Mouse (Mus musculus) small intestine, adult 10 weeks (tissue): ENCODE results near the gene Arr3. TPM values are rescaled to one million over a fixed set of nuclear protein-coding genes. Genes with fewer than 3 reads are reported as not detected.

Experiments
- polyA plus RNA-seq: library from polyadenylated mRNA; stranded (reverse); fragments of 350-450 nt; fragmentation: Illumina TruSeq; extraction: RNeasy Lipid Tissue Mini Kit (QIAGEN cat#74804); gene quantifications from one replicate; pipeline ENCODE4 v1.2.3, GENCODE M21; 2014; ENCODE audit warnings: low replicate concordance

Arr3 gene
- polyA plus RNA-seq = not detected

GRCm38 (mm10) chrX:100605314-100605713, at the start of gene Arr3:
Arr3 (plus strand) TSS chrX:100605497.

DNA sequence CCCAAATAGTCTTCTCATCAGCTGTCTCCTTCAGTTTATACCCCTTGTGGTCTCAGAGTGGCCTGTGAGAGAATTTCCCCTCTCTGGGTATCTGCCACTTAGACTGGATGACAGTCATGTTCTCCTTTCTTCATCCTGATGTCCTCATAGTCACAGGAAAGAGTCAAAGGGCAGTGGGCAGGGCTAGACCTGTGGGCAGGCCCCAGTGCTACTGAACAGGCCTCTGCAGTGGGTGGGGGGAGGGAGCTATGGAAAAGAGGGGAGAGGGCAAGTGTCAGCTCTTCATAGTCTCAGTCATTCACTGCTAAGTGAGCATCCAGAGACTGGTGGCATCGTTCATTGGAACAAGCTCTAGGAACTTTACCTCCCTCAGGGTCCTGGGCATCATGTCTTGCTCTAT, 33.3 kb upstream of the Arr3 start, which contains the start of gene Awat1:
Awat1 (plus strand) TSS at position 301 of the 400 bp plus-strand sequence.

GRCm38 (mm10) chrX:100594791-100595190, 10.5 kb upstream of the Arr3 start, which contains the start of gene P2ry4:
P2ry4 (minus strand) TSS chrX:100594869.

DNA sequence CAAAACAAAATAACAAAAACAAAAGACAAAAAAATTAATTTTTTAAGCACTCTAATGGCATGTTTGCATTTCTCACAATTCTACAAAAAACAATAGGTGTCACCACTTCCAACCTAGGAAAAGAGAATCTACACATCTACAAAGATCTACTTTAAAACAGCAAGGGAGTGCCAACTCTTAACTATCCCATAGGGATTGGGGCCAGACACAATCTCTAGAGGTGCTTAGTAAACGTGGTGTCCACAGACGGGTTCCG, 20.2 kb downstream of the Arr3 start, which contains the start of gene Kif4:
Kif4 (plus strand) TSS at position 192 of the 256 bp plus-strand sequence.

GRCm38 (mm10) chrX:100625802-100626793, 20.8 kb downstream of the Arr3 start, which contains the start of gene Pdzd11:
Pdzd11 (minus strand) TSS chrX:100626568.

Other genes with a start within 250 kb of the Arr3 start
- not detected for gene Otud6a, start 176.5 kb upstream of the Arr3 start, polyA plus RNA-seq
- 0.26 TPM for gene Awat2, start 162.8 kb upstream of the Arr3 start, polyA plus RNA-seq
- 72.3 TPM for gene Igbp1, start 111.2 kb upstream of the Arr3 start, polyA plus RNA-seq
- gene Dgat2l6, start 80.7 kb upstream of the Arr3 start, polyA plus RNA-seq = not detected
- gene Awat1, start 33.2 kb upstream of the Arr3 start, polyA plus RNA-seq = not detected
- gene P2ry4, start 10.6 kb upstream of the Arr3 start, polyA plus RNA-seq = 0.22 TPM
- gene Kif4, start 20.2 kb downstream of the Arr3 start, polyA plus RNA-seq = 5.5 TPM
- 78.3 TPM for gene Pdzd11, start 21.1 kb downstream of the Arr3 start, polyA plus RNA-seq
- gene Gdpd2, start 124.4 kb downstream of the Arr3 start, polyA plus RNA-seq = 104 TPM
- gene Dlg3, start 162.2 kb downstream of the Arr3 start, polyA plus RNA-seq = 57.5 TPM